Mouse (Mus musculus) adrenal gland, adult 10 weeks (tissue): ENCODE measurements around the gene 1700019D03Rik. TPM values are rescaled to one million over a fixed set of nuclear protein-coding genes. Genes with fewer than 3 reads are reported as not detected.

Experiments
- polyA plus RNA-seq: library from polyadenylated mRNA; stranded (reverse); fragments of 350-450 nt; fragmentation: Illumina TruSeq; extraction: RNeasy Lipid Tissue Mini Kit (QIAGEN cat#74804); gene quantifications from one replicate; pipeline ENCODE4 v1.2.3, GENCODE M21; 2014; ENCODE audit warnings: low read depth, low replicate concordance

Gene 1700019D03Rik
- polyA plus RNA-seq: 3.6 TPM

GRCm38 (mm10) chr1:53020079-53020478 is at the start of gene 1700019D03Rik:
TSS of gene 1700019D03Rik (minus strand) at chr1:53020179.

GRCm38 (mm10) chr1:53061340-53061739 is 41.4 kb upstream of the 1700019D03Rik start, which contains the start of gene Mstn:
TSS of gene Mstn (plus strand) at chr1:53061640.

Other genes with a start within 250 kb of the 1700019D03Rik start
- gene Inpp1, start 202.5 kb downstream of the 1700019D03Rik start, polyA plus RNA-seq: 15.5 TPM
- 243 TPM for gene Hibch, start 175.2 kb downstream of the 1700019D03Rik start, polyA plus RNA-seq
- gene Mstn, start 41.5 kb upstream of the 1700019D03Rik start, polyA plus RNA-seq: 0.70 TPM
- gene 1700019A02Rik, start 167.5 kb upstream of the 1700019D03Rik start, polyA plus RNA-seq: not detected